Mouse (Mus musculus) lung, postnatal 0 days (tissue): ENCODE results near the gene Gm10273.

Source experiments
- CTCF ChIP-seq: IDR thresholded peaks from 2 replicates; pipeline ENCODE4 v1.5.1; 2016; ENCODE audit warnings: antibody characterized with exemption, mild to moderate bottlenecking
- EP300 ChIP-seq: IDR thresholded peaks from 2 replicates; pipeline ENCODE4 v1.6.1; 2016; ENCODE audit warnings: antibody characterized with exemption, mild to moderate bottlenecking, control low read depth

DNA sequence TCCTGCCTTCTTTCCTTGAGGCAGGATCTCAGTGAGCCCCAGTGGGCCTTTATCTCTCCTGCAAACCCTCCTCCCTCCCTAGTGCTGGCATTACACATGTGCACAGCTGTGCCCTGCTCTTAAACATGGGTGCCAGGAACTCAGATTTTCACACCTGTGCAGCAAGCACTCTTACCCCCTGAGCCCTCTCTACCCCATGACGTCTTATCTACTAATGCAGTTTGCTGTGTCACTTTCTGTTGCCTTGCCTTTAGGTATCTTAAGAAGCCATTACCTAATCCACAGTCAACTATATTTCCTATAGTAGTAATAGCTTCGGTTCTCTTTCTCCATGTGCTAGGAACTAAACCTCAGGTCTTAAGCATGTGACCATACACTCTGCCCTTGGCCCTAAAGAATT is 32.2 kb upstream of the Gm10273 start:
- no peak for TF ChIP-seq CTCF
- no peak for TF ChIP-seq EP300
